Mouse (Mus musculus): ENCODE measurements at regions not wholly inside any gene's neighbourhood (a gene's known extent, or its start where the extent isn't known, plus 50 kb on each side); places are given as distances from the start of the nearest gene placed in this dataset.

DNA sequence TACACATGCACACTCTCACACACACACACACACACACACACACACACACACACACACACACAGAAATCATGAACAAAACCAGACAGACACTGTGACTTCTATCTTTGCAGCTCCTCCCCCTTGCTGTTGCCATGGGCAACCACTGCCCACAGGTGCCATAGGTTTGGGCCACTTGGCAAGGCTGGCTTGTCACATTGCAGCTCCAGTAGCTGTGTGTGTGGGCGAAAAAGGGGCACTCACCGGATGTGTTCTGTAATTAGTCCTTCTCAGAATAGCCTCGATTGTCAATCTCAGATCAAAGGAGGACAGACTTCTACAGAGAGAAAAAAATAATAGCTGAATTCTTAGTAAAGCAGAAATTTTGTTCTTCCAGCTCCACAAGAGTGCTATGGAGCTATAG is 79.8 kb upstream of the Trib2 start:
- no peaks in the 10 kb centered on the region for H3K4me1 ChIP-seq (ENCODE audit: control insufficient read depth in 2 of 2, insufficient read depth in 2 of 2, low read length in 2 of 2, poor library complexity in 1 of 2)
- TF ChIP-seq ZNF384 (IDR thresholded peaks at IDR 0.05; ENCODE audit: low read depth, low read length) (no peak), ZC3H11A (IDR thresholded peaks at IDR 0.05; ENCODE audit: borderline replicate concordance, low read depth, low read length) (no peak), MAFK (IDR thresholded peaks at IDR 0.05; ENCODE audit: insufficient read depth, low read depth, low read length) (no peak), CHD2 (IDR thresholded peaks at IDR 0.05; ENCODE audit: low read depth, low read length) (no peak), HCFC1 (IDR thresholded peaks at IDR 0.05; ENCODE audit: borderline replicate concordance, insufficient read depth, low read length) (no peak)
- DNase-seq (ENCODE audit: low read depth, low spot score): no peak
- H3K9me3 ChIP-seq (ENCODE audit: control insufficient read depth, insufficient read depth, low read depth, low read length): no peaks in the 10 kb centered on the region
- no peak overlapping the region for H3K9ac ChIP-seq (ENCODE audit: insufficient read depth, low read depth, low read length, poor library complexity, severe bottlenecking)
- no peaks in the 10 kb centered on the region for H3K36me3 ChIP-seq (ENCODE audit: control insufficient read depth, insufficient read depth, low read length, poor library complexity, severe bottlenecking)
- no peak overlapping the region for H3K27ac ChIP-seq (ENCODE audit: insufficient read depth, low read depth, low read length, poor library complexity, severe bottlenecking)
- no peak overlapping the region for H3K4me3 ChIP-seq (ENCODE audit: insufficient read depth in 1 of 2, low read depth in 1 of 2, low read length in 2 of 2, poor library complexity in 1 of 2, severe bottlenecking in 1 of 2)
- in situ Hi-C loops (cut with MboI; ENCODE audit: low sequenced_read_pairs in 2 of 2, unreplicated experiment in 2 of 2): no loop called here

DNA sequence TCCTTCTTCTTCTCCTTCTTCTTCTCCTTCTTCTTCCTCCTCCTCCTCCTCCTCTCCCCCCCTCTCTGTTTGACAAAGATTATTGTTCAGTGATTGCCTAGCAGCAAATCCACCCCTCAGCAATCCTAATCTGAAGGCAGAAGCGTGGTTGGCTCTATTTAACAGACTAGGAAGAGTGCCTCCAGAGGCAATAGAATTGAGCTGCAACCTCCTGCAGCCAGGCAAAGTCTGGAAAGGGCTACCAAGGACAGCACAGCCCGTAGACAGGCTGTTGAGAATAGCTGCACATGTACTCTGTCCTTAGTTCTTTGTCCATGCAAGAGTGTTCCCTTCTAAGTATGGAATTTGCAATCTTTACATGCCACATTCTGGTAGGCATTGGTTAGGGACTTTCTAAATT is 78.5 kb upstream of the Trib2 start:
- in situ Hi-C loops (cut with MboI; ENCODE audit: low sequenced_read_pairs in 2 of 2, unreplicated experiment in 2 of 2): no loop called here
- Histone ChIP-seq H3K36me3 (ENCODE audit: control insufficient read depth, insufficient read depth, low read length, poor library complexity, severe bottlenecking) (no peaks in the 10 kb centered on the region), H3K4me1 (ENCODE audit: control insufficient read depth in 2 of 2, insufficient read depth in 2 of 2, low read length in 2 of 2, poor library complexity in 1 of 2) (no peaks in the 10 kb centered on the region), H3K9me3 (ENCODE audit: control insufficient read depth, insufficient read depth, low read depth, low read length) (no peaks in the 10 kb centered on the region), H3K9ac (ENCODE audit: insufficient read depth, low read depth, low read length, poor library complexity, severe bottlenecking) (no peak overlapping the region), H3K4me3 (ENCODE audit: insufficient read depth in 1 of 2, low read depth in 1 of 2, low read length in 2 of 2, poor library complexity in 1 of 2, severe bottlenecking in 1 of 2) (no peak overlapping the region), H3K27ac (ENCODE audit: insufficient read depth, low read depth, low read length, poor library complexity, severe bottlenecking) (no peak overlapping the region)
- DNase-seq (ENCODE audit: low read depth, low spot score): no peak
- no peak for TF ChIP-seq ZC3H11A (IDR thresholded peaks at IDR 0.05; ENCODE audit: borderline replicate concordance, low read depth, low read length)

DNA sequence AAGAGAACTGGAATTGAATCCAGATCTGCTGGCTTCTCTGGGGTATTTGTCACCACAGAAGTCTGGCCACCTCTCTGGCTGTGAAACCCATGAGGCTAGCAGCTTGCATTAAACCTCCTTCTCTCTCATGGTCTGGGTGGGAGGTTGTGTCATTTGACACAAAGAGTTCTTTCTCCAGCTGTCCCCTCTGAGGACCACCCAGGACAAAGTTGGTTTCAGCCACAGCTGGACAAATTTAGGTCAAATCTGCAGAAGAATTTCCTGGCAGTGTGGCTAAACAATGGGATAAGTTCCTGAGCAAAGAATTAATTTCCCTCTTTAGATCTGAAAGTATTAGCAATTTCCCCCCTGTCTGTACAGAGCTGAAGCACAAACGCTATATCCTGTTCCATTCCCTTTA is 73.9 kb upstream of the Trib2 start:
- TF ChIP-seq ZNF384 (IDR thresholded peaks at IDR 0.05; ENCODE audit: low read depth, low read length): no peak
- no peak for TF ChIP-seq CHD2 (IDR thresholded peaks at IDR 0.05; ENCODE audit: low read depth, low read length)
- TF ChIP-seq HCFC1 (IDR thresholded peaks at IDR 0.05; ENCODE audit: borderline replicate concordance, insufficient read depth, low read length): no peak
- no peak for TF ChIP-seq MAFK (IDR thresholded peaks at IDR 0.05; ENCODE audit: insufficient read depth, low read depth, low read length)
- no peak for TF ChIP-seq ZC3H11A (IDR thresholded peaks at IDR 0.05; ENCODE audit: borderline replicate concordance, low read depth, low read length)
- Histone ChIP-seq H3K9me3 (ENCODE audit: control insufficient read depth, insufficient read depth, low read depth, low read length) (no peaks in the 10 kb centered on the region), H3K9ac (ENCODE audit: insufficient read depth, low read depth, low read length, poor library complexity, severe bottlenecking) (no peak overlapping the region), H3K4me1 (ENCODE audit: control insufficient read depth in 2 of 2, insufficient read depth in 2 of 2, low read length in 2 of 2, poor library complexity in 1 of 2) (no peaks in the 10 kb centered on the region), H3K27ac (ENCODE audit: insufficient read depth, low read depth, low read length, poor library complexity, severe bottlenecking) (no peak overlapping the region), H3K4me3 (ENCODE audit: insufficient read depth in 1 of 2, low read depth in 1 of 2, low read length in 2 of 2, poor library complexity in 1 of 2, severe bottlenecking in 1 of 2) (no peak overlapping the region), H3K36me3 (ENCODE audit: control insufficient read depth, insufficient read depth, low read length, poor library complexity, severe bottlenecking) (no peaks in the 10 kb centered on the region)
- no peak for DNase-seq (ENCODE audit: low read depth, low spot score)
- in situ Hi-C loops (cut with MboI; ENCODE audit: low sequenced_read_pairs in 2 of 2, unreplicated experiment in 2 of 2): no loop called here

- Histone ChIP-seq H3K36me3 (ENCODE audit: control insufficient read depth, insufficient read depth, low read length, poor library complexity, severe bottlenecking) (no peaks in the 10 kb centered on the region), H3K4me3 (ENCODE audit: insufficient read depth in 1 of 2, low read depth in 1 of 2, low read length in 2 of 2, poor library complexity in 1 of 2, severe bottlenecking in 1 of 2) (no peak overlapping the region), H3K9me3 (ENCODE audit: control insufficient read depth, insufficient read depth, low read depth, low read length) (no peaks in the 10 kb centered on the region), H3K9ac (ENCODE audit: insufficient read depth, low read depth, low read length, poor library complexity, severe bottlenecking) (no peak overlapping the region), H3K4me1 (ENCODE audit: control insufficient read depth in 2 of 2, insufficient read depth in 2 of 2, low read length in 2 of 2, poor library complexity in 1 of 2) (no peaks in the 10 kb centered on the region), H3K27ac (ENCODE audit: insufficient read depth, low read depth, low read length, poor library complexity, severe bottlenecking) (no peak overlapping the region)
- DNase-seq (ENCODE audit: low read depth, low spot score): no peak
- in situ Hi-C loops (cut with MboI; ENCODE audit: low sequenced_read_pairs in 2 of 2, unreplicated experiment in 2 of 2): no loop called here
- no peak for TF ChIP-seq HCFC1 (IDR thresholded peaks at IDR 0.05; ENCODE audit: borderline replicate concordance, insufficient read depth, low read length)
- TF ChIP-seq ZNF384 (IDR thresholded peaks at IDR 0.05; ENCODE audit: low read depth, low read length): no peak
Observed at GRCm38 (mm10) chr12:15879907-15880430, 63.2 kb upstream of the Trib2 start.

Measured in ES-E14 (cell line).